Mouse (Mus musculus) spleen, adult 2 months (tissue): ENCODE results near the gene Cdkl4.

ENCODE experiments used
- CTCF ChIP-seq: fragments of 200-500 bp; IDR thresholded peaks from 2 replicates; pipeline ENCODE4 v1.5.1; 2011; ENCODE audit warnings: mild to moderate bottlenecking, inconsistent platforms; ENCODE audit not compliant: insufficient read depth, insufficient read length, insufficient replicate concordance; ENCODE audit errors: extremely low read depth
- POLR2A ChIP-seq: fragments of 200-500 bp; IDR thresholded peaks from 2 replicates; pipeline ENCODE4 v1.6.1; 2011; ENCODE audit warnings: low read depth, low read length, inconsistent platforms

DNA sequence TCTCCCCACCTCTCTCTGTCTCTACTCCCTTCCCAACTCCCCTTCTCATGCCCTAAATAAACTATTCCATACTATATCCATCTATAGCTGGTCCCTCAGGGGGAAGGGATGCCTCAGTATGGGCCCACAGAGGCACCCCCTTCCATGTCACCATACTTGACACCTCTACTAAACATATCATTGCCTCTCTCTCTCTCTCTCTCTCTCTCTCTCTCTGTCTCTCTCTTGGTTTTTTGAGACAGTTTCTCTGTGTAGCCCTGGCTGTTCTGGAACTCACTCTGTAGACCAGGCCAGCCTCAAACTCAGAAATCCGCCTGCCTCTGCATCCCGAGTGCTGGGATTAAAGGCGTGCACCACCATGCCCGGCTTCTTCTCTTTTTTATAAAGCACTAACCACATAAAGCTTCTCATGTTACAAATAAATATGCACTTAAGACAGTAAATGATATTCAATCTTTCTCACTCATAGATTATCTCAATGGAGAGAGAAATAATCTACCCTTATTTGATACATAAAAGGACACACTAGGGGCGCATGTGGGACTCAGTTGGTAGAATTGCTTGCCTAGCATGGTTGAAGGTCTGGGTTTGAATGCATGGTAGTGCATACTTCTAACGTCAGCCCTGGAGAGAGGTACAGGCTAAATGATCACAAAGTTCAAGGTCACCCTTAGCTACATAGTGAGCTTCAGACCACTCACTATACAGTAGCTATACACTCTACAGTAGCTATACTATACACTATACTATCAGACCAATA, 8.6 kb downstream of the Cdkl4 start:
- TF ChIP-seq POLR2A (no peak), CTCF (no peak)
